Mouse (Mus musculus) adrenal gland, adult (tissue): Measurements from ENCODE around the gene Ccdc85c.

Source experiments
- DNase-seq, 2 experiments: peaks; one replicate each; pipeline ENCODE4 v3.0.0; 2022 to 2023; ENCODE audit warnings: low spot score in 1 of 2; ENCODE audit not compliant: inconsistent age in 2 of 2

Gene Ccdc85c

DNA sequence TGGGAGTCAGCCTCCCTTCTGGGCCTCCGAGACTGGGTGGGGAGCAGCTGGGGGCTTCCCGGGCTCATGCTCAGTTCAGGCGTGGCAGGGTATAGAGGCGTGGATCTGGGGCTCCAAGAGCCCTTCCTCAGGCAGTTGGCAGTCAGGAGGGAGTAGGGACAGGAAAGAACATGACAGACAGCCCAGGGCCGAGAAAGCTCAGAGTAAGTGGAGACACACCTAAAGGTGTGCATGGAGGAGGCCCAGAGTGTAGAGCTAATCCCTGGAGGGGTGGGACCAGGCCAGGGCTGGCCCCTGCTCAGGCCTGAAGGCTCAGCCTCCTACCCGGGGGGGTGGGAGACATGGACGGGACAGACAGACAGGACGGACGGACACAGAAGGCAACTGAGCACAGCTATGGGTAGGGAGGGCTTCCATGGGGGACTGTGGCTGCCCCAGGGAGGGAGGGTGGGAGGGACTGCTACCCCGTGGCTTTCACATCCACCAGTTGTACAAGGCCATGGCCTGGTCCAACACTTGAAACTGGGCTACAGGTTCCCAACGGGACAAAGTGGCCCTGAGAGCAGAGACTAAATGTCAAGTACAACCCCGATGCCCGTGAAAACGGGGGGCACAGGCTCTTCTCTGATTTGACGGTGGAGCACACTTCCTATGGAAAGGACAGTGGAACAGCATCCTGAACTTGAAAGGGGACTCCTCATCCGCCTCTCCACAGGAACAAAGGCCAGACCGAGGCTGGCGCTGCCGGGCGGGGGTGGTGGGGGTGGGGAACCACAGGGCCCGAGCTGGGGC, 55.2 kb downstream of the Ccdc85c start:
- peak in 1 of 2 experiments; percentile 61 for DNase-seq

GRCm38 (mm10) chr12:108219163-108219562, 56.1 kb downstream of the Ccdc85c start:
- DNase-seq = no peak

DNA sequence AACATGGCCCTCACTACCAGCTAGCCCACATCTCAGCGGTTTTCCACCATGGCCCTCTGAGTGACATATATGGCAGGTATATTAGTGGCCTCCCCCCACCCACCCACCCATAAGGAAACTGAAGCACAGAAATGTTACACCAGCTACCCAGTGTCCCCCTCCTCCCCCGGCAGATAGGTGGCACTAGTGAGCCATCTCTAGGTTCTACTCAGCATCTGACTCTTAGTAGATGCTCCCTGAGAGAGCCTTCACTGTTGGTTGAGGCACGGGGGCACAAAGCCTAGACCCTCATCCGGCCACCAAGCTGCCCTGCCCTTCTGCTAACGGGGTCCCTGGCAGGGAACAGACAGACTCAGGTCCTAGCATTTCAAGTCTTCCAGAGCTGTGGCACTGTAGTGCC, 57.7 kb downstream of the Ccdc85c start:
- peak; percentile 60 to 86 for DNase-seq

DNA sequence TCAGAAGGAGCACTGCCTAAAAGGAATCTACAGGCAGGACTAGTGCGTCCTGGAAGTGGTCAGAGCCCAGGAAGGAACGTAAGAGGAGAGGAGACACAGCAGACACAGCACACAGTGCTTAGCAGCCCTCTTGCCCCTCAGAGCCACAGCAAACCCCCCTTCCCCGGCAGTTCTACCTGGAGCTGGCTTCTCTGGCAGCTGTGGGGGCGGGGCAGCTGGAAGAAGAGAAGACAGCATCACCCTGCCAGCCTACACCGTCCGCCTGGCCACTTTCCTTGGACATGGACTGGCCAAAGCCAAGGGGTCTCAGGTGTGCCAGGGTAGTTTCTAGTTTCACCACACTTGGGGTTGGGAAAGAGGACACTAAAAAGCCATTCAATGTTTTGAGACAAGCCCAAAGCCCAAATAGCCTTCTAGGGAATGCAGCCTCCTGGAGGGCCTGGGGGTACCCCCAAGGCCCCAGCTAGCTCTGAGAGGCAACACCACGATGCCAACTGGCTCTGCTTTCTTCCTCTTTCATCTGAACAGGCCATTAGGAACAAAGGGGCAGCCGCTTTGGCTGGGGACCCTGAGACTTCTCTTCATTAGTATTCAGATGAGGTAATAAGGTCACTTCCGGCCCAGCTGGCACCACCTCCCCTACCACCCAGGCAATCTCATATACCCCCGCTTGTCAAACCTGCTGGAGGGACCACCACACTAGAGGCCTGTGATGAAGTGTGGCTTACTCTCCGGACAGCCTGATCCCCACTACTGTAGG, 58.4 kb downstream of the Ccdc85c start:
- no peak for DNase-seq

DNA sequence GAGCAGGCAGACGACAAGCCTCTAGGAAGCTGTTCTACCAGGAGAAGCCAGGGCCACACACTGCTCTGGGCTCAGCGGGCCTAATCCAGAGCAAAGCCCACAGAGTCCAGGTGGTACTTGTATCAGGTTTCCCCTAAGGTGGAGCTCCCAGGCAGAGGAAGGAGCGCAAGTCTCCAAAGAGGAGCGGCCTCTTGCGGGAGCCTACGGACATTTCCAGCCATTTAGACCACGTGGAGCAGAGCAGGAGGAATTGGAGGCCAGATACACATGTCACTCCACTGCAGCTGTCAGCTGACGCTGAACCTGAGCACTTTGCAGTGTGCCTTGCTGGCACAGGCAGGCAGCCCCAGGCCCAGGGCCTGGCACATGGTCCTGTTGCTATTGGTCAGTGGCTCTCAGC, 60.1 kb downstream of the Ccdc85c start:
- DNase-seq = no peak

- DNase-seq = peak in 1 of 2 experiments; percentile 79
These were observed 61.9 kb downstream of the Ccdc85c start for GRCm38 (mm10) chr12:108213090-108214041.

GRCm38 (mm10) chr12:108212476-108212875, 62.7 kb downstream of the Ccdc85c start:
- no peak for DNase-seq

DNA sequence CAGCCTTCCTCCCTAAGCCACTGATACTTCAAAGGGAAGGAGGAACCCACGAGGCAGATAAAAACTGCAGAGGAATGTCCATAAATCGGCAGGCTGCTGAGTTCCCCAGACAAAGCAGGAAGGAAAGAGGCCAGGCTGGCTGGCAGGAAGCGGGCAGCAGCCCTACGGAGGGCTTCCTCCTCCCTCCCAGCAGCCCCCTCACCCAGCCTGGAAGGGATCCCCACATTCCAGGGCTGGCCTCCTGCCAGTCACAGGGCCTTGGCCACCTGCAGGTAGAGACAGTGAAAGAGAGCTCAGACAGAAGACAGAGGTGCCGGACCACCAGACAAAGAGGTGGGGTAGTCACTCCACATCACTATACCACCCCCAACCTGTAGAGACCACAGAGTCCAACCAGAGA, 63.2 kb downstream of the Ccdc85c start:
- peak in 1 of 2 experiments; percentile 58 for DNase-seq

DNA sequence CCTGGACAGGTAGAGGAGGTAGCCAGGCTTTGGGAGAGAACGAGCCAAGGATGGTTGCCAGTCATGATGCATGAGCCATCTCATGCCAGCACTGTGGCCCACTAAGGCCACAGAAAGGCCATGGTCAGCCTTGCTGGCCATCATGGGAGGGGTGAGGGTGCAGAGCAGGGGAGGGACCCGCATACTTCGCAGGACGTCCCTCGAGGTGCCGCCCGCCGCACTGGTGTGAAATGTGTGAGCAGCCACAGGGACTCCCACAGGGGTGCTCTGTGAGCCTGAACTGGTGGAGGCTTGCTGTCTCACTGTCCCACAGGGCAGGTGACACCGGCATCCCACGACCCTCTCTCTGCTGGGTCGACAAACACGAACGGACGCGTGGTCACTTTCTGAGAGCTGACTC, 64.6 kb downstream of the Ccdc85c start:
- no peak for DNase-seq

DNA sequence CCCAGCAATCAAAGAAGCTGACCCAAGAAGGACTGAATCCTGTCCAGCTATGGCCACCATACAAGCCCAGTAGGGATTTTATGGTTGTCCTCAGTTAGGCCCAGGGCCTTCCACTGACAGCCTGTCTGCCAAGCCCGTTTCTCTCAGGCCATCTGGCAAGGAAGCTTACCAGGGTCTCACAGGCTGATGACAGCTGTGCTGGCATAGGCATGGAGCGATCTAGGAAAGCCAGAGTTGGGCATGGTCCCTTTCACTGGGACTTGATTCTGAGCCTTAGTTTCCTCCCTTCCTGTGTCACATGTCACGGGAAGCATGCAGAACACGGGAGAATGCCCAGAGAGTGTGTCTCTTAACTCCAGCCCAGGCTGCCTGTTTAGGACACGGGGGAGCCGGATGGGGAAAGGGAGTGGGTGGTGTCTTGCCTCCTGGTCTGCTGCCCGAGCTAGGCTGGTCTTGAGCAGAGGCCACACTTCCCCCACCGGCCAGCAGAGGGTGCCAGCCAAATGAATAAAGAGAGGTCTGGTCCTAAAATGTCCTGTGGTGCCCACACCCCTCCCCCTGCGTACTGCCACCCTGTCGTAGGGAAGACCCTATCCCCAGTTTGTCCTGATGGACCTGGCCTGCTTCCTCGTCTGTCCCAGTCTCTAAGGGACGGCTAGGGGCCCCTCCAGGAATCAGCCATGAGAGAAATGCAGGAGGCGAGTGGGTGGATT, 66.3 kb downstream of the Ccdc85c start:
- DNase-seq = peak; percentile 67 to 88

DNA sequence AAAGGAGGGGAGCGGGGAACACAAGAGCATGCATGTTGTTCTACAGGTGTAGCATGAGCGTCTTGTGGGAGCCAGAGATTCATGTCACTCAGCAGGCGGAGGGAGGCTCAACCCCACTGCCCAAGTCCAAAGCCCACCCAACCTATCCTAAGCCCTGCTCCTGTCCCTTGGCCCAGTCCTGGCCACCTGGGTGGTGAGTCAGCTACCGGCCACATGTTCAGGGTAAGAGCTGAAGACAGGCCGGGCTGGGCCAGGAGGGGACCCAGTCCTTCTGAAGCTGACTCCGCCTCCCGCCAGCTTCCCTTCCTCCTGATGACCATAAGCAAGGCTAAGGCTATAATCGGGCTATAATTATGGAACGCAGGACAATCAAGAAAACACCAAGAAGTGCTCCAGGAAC, 67.0 kb downstream of the Ccdc85c start:
- DNase-seq = no peak

DNA sequence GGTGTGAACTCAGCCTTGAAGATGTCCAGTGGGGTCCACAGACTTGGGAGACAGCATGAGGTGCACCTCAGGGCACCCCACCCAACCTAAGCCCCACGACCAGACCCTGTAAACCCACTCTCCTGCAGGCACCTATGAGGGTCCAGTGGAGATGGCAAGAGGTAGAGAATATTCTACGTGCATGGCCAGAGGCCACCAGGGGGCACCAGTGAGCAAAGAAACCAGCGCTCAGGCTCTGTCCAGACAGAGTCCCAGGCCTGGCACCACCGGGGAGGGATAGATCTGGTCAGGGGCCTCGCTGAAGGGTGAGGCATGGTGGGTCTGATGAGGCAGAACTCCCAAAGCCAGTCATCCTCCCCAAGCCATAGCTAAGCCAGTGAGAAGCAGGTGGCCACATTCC, 68.6 kb downstream of the Ccdc85c start:
- DNase-seq = peak; percentile 68 to 89

- DNase-seq = no peak
These were observed 70.2 kb downstream of the Ccdc85c start for GRCm38 (mm10) chr12:108204978-108205377.

DNA sequence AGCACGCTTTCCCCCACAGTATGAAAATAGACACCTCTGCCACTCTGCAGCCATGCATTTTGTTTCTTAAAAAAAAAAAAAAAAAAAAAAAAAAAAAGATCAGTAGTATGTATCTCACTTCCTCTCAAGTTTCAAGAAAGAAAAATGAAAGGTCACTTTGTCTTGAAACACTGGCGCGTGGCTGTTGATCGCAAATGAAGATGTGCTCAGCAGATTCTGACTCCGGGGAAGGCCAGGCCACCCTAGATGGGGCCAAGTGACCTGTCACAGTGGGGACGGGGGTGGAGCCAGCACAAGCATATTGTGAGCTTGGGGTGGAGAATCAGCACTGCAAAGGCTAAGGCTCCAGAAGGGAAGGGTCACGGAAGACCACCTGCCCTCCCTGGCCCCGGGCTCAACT, 71.3 kb downstream of the Ccdc85c start:
- DNase-seq = no peak

GRCm38 (mm10) chr12:108200094-108200493, 75.1 kb downstream of the Ccdc85c start:
- no peak for DNase-seq

DNA sequence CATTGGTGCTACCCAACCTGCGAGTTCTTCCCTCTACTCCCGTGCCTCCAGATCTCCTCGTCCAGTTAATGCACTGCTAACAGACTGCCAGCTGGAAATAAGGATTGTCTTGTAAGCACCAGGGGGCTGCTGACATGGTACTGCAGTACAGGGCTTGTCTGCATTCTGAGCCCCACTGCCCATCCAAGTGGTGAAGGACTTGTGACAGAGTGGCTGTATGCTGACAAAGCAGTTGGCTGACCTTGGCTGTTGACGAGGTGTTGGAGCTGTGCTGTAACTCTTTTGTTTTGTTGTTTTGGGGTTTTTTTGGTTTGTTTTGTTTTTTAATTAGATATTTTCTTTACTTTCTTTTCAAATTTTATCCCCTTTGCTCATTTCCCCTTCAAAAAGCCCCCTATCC, 76.8 kb downstream of the Ccdc85c start:
- DNase-seq = peak in 1 of 2 experiments; percentile 64

DNA sequence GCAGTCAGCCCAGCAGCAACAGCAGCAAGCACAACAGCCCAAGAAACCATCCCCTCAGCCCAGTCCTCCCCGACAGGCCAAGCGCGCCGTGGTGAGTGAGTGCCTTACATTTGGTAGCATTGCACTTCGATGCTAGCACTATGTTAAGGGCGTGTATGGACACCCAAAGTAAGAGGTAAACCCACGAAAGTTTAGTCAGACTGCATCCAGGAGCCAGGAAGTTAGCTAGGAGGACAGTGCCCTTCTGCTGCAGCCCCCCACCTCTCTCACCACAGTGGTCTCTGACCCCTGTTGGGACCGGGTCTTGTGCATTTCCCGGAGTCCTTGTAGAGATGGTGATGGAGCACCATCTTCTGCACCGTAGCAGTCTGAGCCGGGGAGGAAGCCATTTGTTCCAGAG, 79.5 kb downstream of the Ccdc85c start:
- DNase-seq = no peak

- no peak for DNase-seq
These were observed 81.3 kb downstream of the Ccdc85c start for GRCm38 (mm10) chr12:108193878-108194277.

GRCm38 (mm10) chr12:108187541-108188091, 87.6 kb downstream of the Ccdc85c start:
- DNase-seq = no peak

- no peak for DNase-seq
These were observed 93.5 kb downstream of the Ccdc85c start for GRCm38 (mm10) chr12:108181716-108182115.
